Mouse (Mus musculus) kidney, embryonic 15.5 days (tissue): ENCODE data around the gene Xxylt1. TPM values are rescaled to one million over a fixed set of nuclear protein-coding genes. Genes with fewer than 3 reads are reported as not detected.
A peak's percentile ranks its signal among the peaks of the same experiment; 100 is the strongest.

ENCODE experiments used
- ATAC-seq: fragments of 200-750 bp; cut with Nextera tagmentation; replicated peaks from 2 replicates; pipeline ENCODE4 v1.8.0; 2017; ENCODE audit warnings: moderate TSS enrichment; ENCODE audit not compliant: low FRiP score
- H3K27ac ChIP-seq: fragments of 300-500 bp; sonication (generic); 2 replicates; pipeline ENCODE4 v1.5.1; 2015; ENCODE audit warnings: mild to moderate bottlenecking, inconsistent platforms
- H3K27me3 ChIP-seq: fragments of 300-500 bp; sonication (generic); 2 replicates; pipeline ENCODE4 v1.6.1; 2015; ENCODE audit warnings: inconsistent platforms
- H3K36me3 ChIP-seq: fragments of 300-500 bp; sonication (generic); 2 replicates; pipeline ENCODE4 v1.6.1; 2015; ENCODE audit warnings: inconsistent platforms
- H3K4me1 ChIP-seq: fragments of 300-500 bp; sonication (generic); 2 replicates; pipeline ENCODE4 v1.6.1; 2015; ENCODE audit warnings: inconsistent platforms
- H3K4me2 ChIP-seq: fragments of 300-500 bp; sonication (generic); 2 replicates; pipeline ENCODE4 v1.6.1; 2015; ENCODE audit warnings: moderate library complexity, mild to moderate bottlenecking, inconsistent platforms
- H3K4me3 ChIP-seq: fragments of 300-500 bp; sonication (generic); replicated peaks from 2 replicates; pipeline ENCODE4 v1.5.1; 2015; ENCODE audit warnings: mild to moderate bottlenecking, inconsistent platforms
- H3K9ac ChIP-seq: fragments of 300-500 bp; sonication (generic); 2 replicates; pipeline ENCODE4 v1.6.1; 2015; ENCODE audit warnings: mild to moderate bottlenecking, inconsistent platforms
- H3K9me3 ChIP-seq: fragments of 300-500 bp; sonication (generic); replicated peaks from 2 replicates; pipeline ENCODE4 v1.6.1; 2016; ENCODE audit warnings: inconsistent platforms
- WGBS: fragments of 180-500 bp; shearing (Covaris S2); methylation state at CpG from one replicate; pipeline ENCODE4 v1.1.7; 2015; ENCODE audit warnings: mixed read lengths; 5-methylcytosine and 5-hydroxymethylcytosine counted together
- polyA plus RNA-seq: library from polyadenylated mRNA; unstranded; fragments of >200 nt; fragmentation: Nextera tagmentation; extraction: Ambion mirVana; gene quantifications from 2 replicates; pipeline ENCODE4 v1.2.1, GENCODE M21; 2015

The Xxylt1 gene
- polyA plus RNA-seq, 1 experiment from 2014 or later: 19.2 TPM

DNA sequence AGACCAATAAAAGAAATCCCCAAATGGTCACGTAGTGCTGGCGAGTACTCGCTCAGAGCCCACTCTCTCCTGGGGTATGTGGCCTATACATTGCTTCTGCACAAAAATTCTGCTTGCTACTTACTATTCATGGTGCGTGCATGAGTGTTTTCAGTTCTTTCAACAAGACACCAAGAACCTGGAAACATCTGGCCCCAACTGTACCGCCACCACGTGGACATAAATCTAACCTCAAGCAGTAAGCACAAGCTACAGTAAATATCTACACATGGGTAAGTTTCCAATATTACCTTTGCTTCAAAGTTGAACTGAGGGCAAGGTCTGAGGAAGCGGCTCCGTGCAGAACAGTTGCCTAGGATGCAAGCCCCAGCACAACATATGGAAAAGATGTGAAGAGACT lies 142.0 kb downstream of the Xxylt1 start:
- Histone ChIP-seq H3K4me2 (no peak overlapping the region), H3K27me3 (no peaks in the 10 kb centered on the region), H3K9me3 (no peaks in the 10 kb centered on the region), H3K4me1 (peaks cover 42% of the 10 kb centered on the region), H3K4me3 (no peak overlapping the region), H3K9ac (no peak overlapping the region), H3K27ac (0 out of 2 replicates have a peak overlapping the region, but pooled peaks have one; percentile 50), H3K36me3 (no peaks in the 10 kb centered on the region)
- WGBS: 71% methylated on average over 8 of the region's 8 CpGs
- no peak for ATAC-seq

DNA sequence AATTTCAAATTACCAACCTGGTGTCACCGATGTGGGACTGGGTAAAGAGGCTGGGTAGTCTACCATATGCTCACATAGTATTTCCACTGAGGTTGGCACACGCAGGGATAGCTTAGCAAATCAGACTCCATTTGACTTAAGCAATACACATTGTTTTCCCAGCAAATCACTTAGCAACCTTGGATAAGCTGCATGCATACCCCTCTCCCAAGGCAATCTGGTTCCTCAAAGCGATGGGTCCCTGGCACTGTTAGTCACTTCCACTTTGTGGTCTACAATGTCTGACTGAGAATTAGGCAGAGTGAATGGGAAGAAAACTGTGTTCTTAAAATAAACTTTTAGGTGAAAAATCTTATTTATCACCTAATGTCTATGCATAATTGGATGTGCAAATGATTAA lies 142.6 kb downstream of the Xxylt1 start:
- WGBS: 87% methylated on average over 3 of the region's 3 CpGs
- H3K27ac ChIP-seq: no peak overlapping the region
- no peaks in the 10 kb centered on the region for H3K27me3 ChIP-seq
- H3K9me3 ChIP-seq: no peaks in the 10 kb centered on the region
- H3K9ac ChIP-seq: no peak overlapping the region
- peaks cover 40% of the 10 kb centered on the region for H3K4me1 ChIP-seq
- no peak overlapping the region for H3K4me2 ChIP-seq
- no peak overlapping the region for H3K4me3 ChIP-seq
- ATAC-seq: no peak
- H3K36me3 ChIP-seq: no peaks in the 10 kb centered on the region

DNA sequence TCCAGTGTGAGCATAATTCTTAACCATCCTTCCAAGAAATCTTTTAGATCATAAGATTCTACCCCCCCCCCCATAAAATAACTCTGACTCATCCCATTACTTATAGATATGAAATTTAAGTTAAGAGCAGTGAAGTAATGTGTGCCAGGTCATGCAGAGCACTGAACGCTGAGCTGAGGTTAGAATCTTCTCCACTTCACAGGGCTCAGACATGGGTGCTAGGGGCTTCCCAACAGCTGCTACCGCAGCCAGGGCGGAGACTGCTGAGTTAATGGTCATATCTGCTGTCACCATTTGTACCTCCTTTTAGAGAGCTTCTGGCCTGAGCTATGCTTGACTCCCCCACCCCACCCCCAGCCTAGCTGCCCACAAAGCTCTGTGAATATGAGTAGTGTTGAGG lies 143.6 kb downstream of the Xxylt1 start:
- Histone ChIP-seq H3K27ac (no peak overlapping the region), H3K9ac (no peak overlapping the region), H3K36me3 (no peaks in the 10 kb centered on the region), H3K27me3 (no peaks in the 10 kb centered on the region), H3K4me1 (peaks cover 43% of the 10 kb centered on the region), H3K9me3 (no peaks in the 10 kb centered on the region), H3K4me3 (no peak overlapping the region), H3K4me2 (no peak overlapping the region)
- 88% methylated on average over 3 of the region's 3 CpGs for whole genome bisulfite sequencing
- ATAC-seq: no peak

DNA sequence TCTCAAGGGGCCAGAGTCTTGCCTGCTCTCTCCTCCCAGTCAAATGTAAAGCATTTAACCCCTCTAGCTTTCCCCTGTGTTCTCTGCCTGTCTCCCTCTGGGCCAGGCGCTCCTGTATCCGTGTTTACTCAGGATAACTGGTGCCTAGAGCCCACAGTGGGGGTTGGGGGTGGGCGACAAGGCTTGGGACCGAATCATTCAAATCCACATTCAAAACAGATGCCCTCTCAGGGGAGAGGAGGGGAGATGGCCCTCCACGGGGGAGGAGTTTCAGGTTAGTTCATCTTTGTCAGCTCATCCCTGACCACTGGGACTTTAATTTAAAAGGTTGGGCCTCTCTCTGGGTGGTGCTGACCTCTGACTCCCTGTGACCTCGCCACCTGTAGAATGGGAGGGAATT lies 144.8 kb downstream of the Xxylt1 start:
- Histone ChIP-seq H3K9me3 (no peaks in the 10 kb centered on the region), H3K4me3 (no peak overlapping the region), H3K4me1 (peaks cover 43% of the 10 kb centered on the region), H3K27me3 (no peaks in the 10 kb centered on the region), H3K36me3 (no peaks in the 10 kb centered on the region), H3K4me2 (no peak overlapping the region), H3K27ac (no peak overlapping the region), H3K9ac (no peak overlapping the region)
- ATAC-seq: no peak
- 42% methylated on average over 6 of the region's 6 CpGs for WGBS

- Histone ChIP-seq H3K36me3 (no peaks in the 10 kb centered on the region), H3K27ac (no peak overlapping the region), H3K4me3 (no peak overlapping the region), H3K4me2 (no peak overlapping the region), H3K4me1 (peaks cover 43% of the 10 kb centered on the region), H3K9me3 (no peaks in the 10 kb centered on the region), H3K27me3 (no peaks in the 10 kb centered on the region), H3K9ac (no peak overlapping the region)
- ATAC-seq: no peak
- WGBS: 77% methylated on average over 7 of the region's 7 CpGs
Measured at GRCm38 (mm10) chr16:30936012-30936461, 145.2 kb downstream of the Xxylt1 start.

- 12% methylated on average over 15 of the region's 15 CpGs for WGBS
- no peak overlapping the region for H3K9ac ChIP-seq
- H3K4me1 ChIP-seq: peaks cover 42% of the 10 kb centered on the region
- no peaks in the 10 kb centered on the region for H3K36me3 ChIP-seq
- H3K27me3 ChIP-seq: no peaks in the 10 kb centered on the region
- H3K9me3 ChIP-seq: no peaks in the 10 kb centered on the region
- no peak overlapping the region for H3K4me3 ChIP-seq
- H3K4me2 ChIP-seq: peak overlapping the region; percentile 34
- peak overlapping the region; percentile 78 for H3K27ac ChIP-seq
- ATAC-seq: no peak
Measured at GRCm38 (mm10) chr16:30934967-30935690, 146.1 kb downstream of the Xxylt1 start.

DNA sequence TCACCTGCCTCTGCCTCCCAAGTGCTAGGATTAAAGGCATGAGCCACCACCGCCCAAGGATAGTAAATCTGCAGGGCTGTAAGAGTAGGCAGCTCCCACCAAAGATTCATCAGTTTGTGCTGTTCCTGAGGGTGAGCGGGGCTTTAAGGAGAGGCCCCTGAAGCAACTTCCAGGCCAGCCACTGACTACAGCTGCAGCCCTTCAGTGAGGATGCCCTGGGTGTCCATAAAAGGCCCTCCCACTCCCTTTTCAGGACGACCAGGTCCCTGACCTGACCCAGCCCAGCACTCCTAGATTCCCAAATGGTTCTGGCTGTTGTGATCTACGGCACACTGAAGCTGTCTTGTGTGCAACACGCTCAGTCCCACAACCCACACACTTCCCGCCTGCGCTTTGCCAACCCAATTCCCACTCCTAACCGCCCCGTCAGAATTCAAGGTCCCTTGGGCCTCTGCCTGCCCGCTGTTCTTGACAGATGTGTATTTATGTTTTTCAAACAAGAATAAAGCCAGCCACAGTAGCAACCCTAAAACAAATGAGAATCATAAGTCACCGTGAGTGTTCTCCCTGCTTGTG lies 146.9 kb downstream of the Xxylt1 start:
- H3K4me3 ChIP-seq: no peak overlapping the region
- H3K9ac ChIP-seq: no peak overlapping the region
- H3K4me2 ChIP-seq: 0 out of 2 replicates have a peak overlapping the region, but pooled peaks have one; percentile 14
- no peaks in the 10 kb centered on the region for H3K36me3 ChIP-seq
- peaks cover 34% of the 10 kb centered on the region for H3K4me1 ChIP-seq
- no peaks in the 10 kb centered on the region for H3K9me3 ChIP-seq
- no peaks in the 10 kb centered on the region for H3K27me3 ChIP-seq
- WGBS: 23% methylated on average over 11 of the region's 11 CpGs
- peak overlapping the region; percentile 78 for H3K27ac ChIP-seq
- ATAC-seq: peak; percentile 63

DNA sequence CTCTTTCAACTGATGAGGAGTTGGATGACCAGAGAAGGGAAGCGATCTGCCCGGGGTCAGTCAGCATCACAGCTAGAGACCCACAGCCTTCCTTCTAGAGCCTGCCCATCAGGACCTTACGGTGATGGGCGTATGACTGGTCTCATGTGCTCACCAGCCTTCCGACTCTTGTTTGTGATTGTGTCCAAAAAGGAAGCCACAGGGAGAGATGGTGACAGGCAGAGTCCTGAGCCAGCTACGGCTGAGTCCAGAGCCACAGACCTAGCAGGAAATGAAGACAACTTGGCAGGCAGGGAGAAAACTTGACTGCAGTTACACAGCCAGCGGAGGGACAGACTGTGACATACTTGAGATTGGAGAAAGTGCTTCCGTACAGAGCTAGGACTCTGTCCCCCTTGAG lies 147.9 kb downstream of the Xxylt1 start:
- no peaks in the 10 kb centered on the region for H3K9me3 ChIP-seq
- no peaks in the 10 kb centered on the region for H3K27me3 ChIP-seq
- ATAC-seq: no peak
- WGBS: 83% methylated on average over 8 of the region's 8 CpGs
- no peak overlapping the region for H3K4me2 ChIP-seq
- H3K27ac ChIP-seq: no peak overlapping the region
- H3K4me1 ChIP-seq: peaks cover 32% of the 10 kb centered on the region
- H3K9ac ChIP-seq: no peak overlapping the region
- H3K36me3 ChIP-seq: no peaks in the 10 kb centered on the region
- no peak overlapping the region for H3K4me3 ChIP-seq

- Histone ChIP-seq H3K4me1 (peaks cover 29% of the 10 kb centered on the region), H3K27ac (no peak overlapping the region), H3K4me3 (no peak overlapping the region), H3K36me3 (no peaks in the 10 kb centered on the region), H3K9me3 (no peaks in the 10 kb centered on the region), H3K4me2 (no peak overlapping the region), H3K27me3 (no peaks in the 10 kb centered on the region), H3K9ac (no peak overlapping the region)
- no peak for ATAC-seq
- 84% methylated on average over 4 of the region's 4 CpGs for WGBS
Measured at GRCm38 (mm10) chr16:30932791-30933190, 148.4 kb downstream of the Xxylt1 start.

DNA sequence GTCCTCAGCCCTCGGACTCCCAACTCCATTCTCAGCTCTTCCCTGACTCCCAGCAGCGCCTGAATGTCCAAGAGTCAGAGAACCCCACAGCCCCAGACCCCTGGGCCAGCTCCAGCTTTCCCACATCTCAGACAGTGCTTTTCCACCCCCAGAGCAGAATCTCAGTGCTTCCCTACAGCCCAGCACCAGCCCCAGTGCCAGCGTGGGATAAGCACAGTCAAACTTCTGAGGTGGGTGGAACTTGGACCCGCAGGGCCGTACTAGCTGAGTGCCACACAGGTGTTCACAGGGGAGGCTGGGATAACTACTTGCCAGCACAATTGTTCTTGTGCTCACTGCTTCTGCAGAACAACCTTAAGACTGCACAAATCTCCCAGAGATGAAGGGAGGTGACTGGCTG lies 149.0 kb downstream of the Xxylt1 start:
- Histone ChIP-seq H3K9ac (no peak overlapping the region), H3K27me3 (no peaks in the 10 kb centered on the region), H3K27ac (no peak overlapping the region), H3K9me3 (no peaks in the 10 kb centered on the region), H3K36me3 (no peaks in the 10 kb centered on the region), H3K4me2 (no peak overlapping the region), H3K4me1 (peaks cover 28% of the 10 kb centered on the region), H3K4me3 (no peak overlapping the region)
- ATAC-seq: no peak
- 82% methylated on average over 5 of the region's 5 CpGs for WGBS

GRCm38 (mm10) chr16:30929165-30929564 lies 152.1 kb downstream of the Xxylt1 start:
- Histone ChIP-seq H3K27me3 (no peaks in the 10 kb centered on the region), H3K4me3 (no peak overlapping the region), H3K4me2 (no peak overlapping the region), H3K4me1 (peaks cover 10% of the 10 kb centered on the region), H3K9me3 (no peaks in the 10 kb centered on the region), H3K27ac (no peak overlapping the region), H3K9ac (no peak overlapping the region), H3K36me3 (no peaks in the 10 kb centered on the region)
- 83% methylated on average over 3 of the region's 3 CpGs for WGBS
- ATAC-seq: no peak

- Histone ChIP-seq H3K27me3 (no peaks in the 10 kb centered on the region), H3K4me2 (no peak overlapping the region), H3K4me3 (no peak overlapping the region), H3K36me3 (no peaks in the 10 kb centered on the region), H3K9me3 (no peaks in the 10 kb centered on the region), H3K27ac (no peak overlapping the region), H3K4me1 (0 out of 2 replicates have a peak, but pooled peaks cover 4% of the 10 kb centered on the region), H3K9ac (no peak overlapping the region)
- ATAC-seq: no peak
- 47% methylated on average over 8 of the region's 8 CpGs for WGBS
Measured at GRCm38 (mm10) chr16:30928076-30928750, 153.0 kb downstream of the Xxylt1 start.
